Mouse (Mus musculus): ENCODE measurements around the gene Rsg1. TPM values are rescaled to one million over a fixed set of nuclear protein-coding genes. Genes with fewer than 3 reads are reported as not detected.
A peak's percentile ranks its signal among the peaks of the same experiment; 100 is the strongest.

Gene Rsg1
- polyA plus RNA-seq, 1 experiment: 2.9 TPM

- Histone ChIP-seq H3K4me3 (ENCODE audit: control insufficient read depth, low read depth, low read length) (no peak overlapping the region), H3K4me1 (ENCODE audit: control insufficient read depth, insufficient read depth, low read length) (no peaks in the 10 kb centered on the region; the same call in 1 of the 2 replicates), H3K27me3 (ENCODE audit: control insufficient read depth, insufficient read depth, low read length) (no peaks in the 10 kb centered on the region), H3K36me3 (ENCODE audit: control insufficient read depth, insufficient read depth, low read length) (no peaks in the 10 kb centered on the region), H3K27ac (ENCODE audit: control insufficient read depth, insufficient read depth, low read depth, low read length) (no peak overlapping the region)
- no peak for TF ChIP-seq POLR2A (IDR thresholded peaks at IDR 0.05; ENCODE audit: control insufficient read depth, low read depth, low read length)
- no peak for TF ChIP-seq CTCF (IDR thresholded peaks at IDR 0.05; ENCODE audit: control insufficient read depth, insufficient read depth, insufficient replicate concordance, low read depth, low read length)
Measured at GRCm38 (mm10) chr4:141259413-141259812, 45.7 kb downstream of the Rsg1 start.

DNA sequence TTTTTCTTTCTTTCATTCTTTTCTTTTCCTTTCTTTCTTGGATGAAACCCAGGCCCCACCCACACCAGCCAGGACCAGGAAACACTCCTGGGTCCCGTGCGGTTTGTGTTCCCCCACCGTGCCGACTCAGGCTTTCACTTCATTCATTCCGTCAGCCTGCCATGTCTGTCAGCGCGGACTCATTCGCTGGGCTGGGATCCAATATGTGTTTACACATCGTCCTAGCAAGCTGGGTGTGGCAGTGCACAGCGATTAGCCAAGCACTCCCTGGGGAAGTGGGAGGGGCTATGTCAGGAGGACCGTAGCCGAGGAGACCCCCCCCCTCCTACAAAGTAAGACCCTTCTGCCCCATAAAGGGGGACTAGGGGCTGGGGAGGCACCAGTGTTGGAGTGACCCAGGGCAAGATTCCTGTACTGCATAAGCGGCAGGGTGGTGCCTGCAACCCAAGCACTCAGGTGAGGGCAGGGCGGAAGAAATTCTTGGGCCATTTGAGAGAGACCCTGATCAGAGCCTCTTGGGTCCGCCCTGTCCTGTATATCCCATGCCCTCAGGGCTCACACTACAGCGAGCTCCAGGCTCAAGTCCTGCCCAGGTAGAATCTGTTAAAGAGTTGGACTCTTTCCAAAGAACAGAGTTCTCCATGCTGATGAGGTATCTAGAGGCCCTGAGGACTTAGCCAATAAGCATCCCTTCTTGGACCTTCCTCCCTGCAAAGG lies 46.4 kb downstream of the Rsg1 start:
- H3K4me1 ChIP-seq (ENCODE audit: control insufficient read depth, insufficient read depth, low read length): no peaks in the 10 kb centered on the region; the same call in 1 of the 2 replicates
- H3K27ac ChIP-seq (ENCODE audit: control insufficient read depth, insufficient read depth, low read depth, low read length): no peak overlapping the region
- TF ChIP-seq CTCF (IDR thresholded peaks at IDR 0.05; ENCODE audit: control insufficient read depth, insufficient read depth, insufficient replicate concordance, low read depth, low read length): no peak
- TF ChIP-seq POLR2A (IDR thresholded peaks at IDR 0.05; ENCODE audit: control insufficient read depth, low read depth, low read length): no peak
- no peak overlapping the region for H3K4me3 ChIP-seq (ENCODE audit: control insufficient read depth, low read depth, low read length)
- H3K36me3 ChIP-seq (ENCODE audit: control insufficient read depth, insufficient read depth, low read length): no peaks in the 10 kb centered on the region
- H3K27me3 ChIP-seq (ENCODE audit: control insufficient read depth, insufficient read depth, low read length): no peaks in the 10 kb centered on the region

DNA sequence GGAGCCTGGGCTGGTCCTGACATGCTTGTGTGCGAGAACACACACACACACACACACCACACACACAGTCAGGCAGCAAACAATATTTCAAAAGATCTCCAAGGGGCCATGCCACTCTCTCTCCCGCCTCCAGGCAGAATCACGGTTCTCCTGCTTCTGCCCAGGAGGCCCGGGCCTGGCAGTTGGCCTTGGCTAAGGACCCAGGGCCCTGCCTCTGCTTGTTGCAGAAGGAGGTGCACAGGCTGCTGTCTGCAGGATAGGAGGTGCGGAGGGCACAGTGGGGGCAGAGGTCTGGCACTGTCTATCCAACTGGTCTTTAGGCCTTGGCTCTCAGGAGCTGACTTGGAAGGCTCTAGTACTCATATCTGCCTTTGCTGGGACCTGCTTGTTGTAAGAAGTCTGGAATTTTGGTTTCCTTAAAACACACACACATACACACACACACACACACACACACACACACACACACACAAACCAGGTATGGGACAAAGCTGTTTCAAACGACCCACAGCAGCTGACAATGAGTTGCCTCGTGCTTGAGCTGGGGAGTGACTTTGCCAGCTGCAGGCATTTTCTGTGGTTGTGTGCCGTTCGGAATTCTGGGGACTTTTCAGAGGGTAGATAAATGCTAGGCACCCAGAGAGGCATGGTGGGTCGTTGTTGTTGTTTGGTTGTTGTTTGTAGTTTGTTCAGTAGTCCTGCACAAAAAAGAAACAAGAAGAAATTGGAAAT lies 49.3 kb downstream of the Rsg1 start:
- peaks cover 2% of the 10 kb centered on the region for H3K4me1 ChIP-seq (ENCODE audit: control insufficient read depth, insufficient read depth, low read length)
- no peaks in the 10 kb centered on the region for H3K27me3 ChIP-seq (ENCODE audit: control insufficient read depth, insufficient read depth, low read length)
- H3K36me3 ChIP-seq (ENCODE audit: control insufficient read depth, insufficient read depth, low read length): no peaks in the 10 kb centered on the region
- TF ChIP-seq POLR2A (IDR thresholded peaks at IDR 0.05; ENCODE audit: control insufficient read depth, low read depth, low read length): no peak
- no peak for TF ChIP-seq CTCF (IDR thresholded peaks at IDR 0.05; ENCODE audit: control insufficient read depth, insufficient read depth, insufficient replicate concordance, low read depth, low read length)
- H3K4me3 ChIP-seq (ENCODE audit: control insufficient read depth, low read depth, low read length): no peak overlapping the region
- H3K27ac ChIP-seq (ENCODE audit: control insufficient read depth, insufficient read depth, low read depth, low read length): no peak overlapping the region

GRCm38 (mm10) chr4:141265979-141266637 lies 52.4 kb downstream of the Rsg1 start:
- TF ChIP-seq CTCF (IDR thresholded peaks at IDR 0.05; ENCODE audit: control insufficient read depth, insufficient read depth, insufficient replicate concordance, low read depth, low read length) (peak; percentile 68; the same call in 1 of the 2 replicates), POLR2A (IDR thresholded peaks at IDR 0.05; ENCODE audit: control insufficient read depth, low read depth, low read length) (no peak)
- no peaks in the 10 kb centered on the region for H3K36me3 ChIP-seq (ENCODE audit: control insufficient read depth, insufficient read depth, low read length)
- no peak overlapping the region for H3K27ac ChIP-seq (ENCODE audit: control insufficient read depth, insufficient read depth, low read depth, low read length)
- H3K4me1 ChIP-seq (ENCODE audit: control insufficient read depth, insufficient read depth, low read length): peaks cover 2% of the 10 kb centered on the region
- H3K27me3 ChIP-seq (ENCODE audit: control insufficient read depth, insufficient read depth, low read length): no peaks in the 10 kb centered on the region
- H3K4me3 ChIP-seq (ENCODE audit: control insufficient read depth, low read depth, low read length): no peak overlapping the region

GRCm38 (mm10) chr4:141267250-141267649 lies 53.5 kb downstream of the Rsg1 start:
- H3K27ac ChIP-seq (ENCODE audit: control insufficient read depth, insufficient read depth, low read depth, low read length): no peak overlapping the region
- H3K27me3 ChIP-seq (ENCODE audit: control insufficient read depth, insufficient read depth, low read length): no peaks in the 10 kb centered on the region
- peaks cover 2% of the 10 kb centered on the region for H3K4me1 ChIP-seq (ENCODE audit: control insufficient read depth, insufficient read depth, low read length)
- no peak for TF ChIP-seq CTCF (IDR thresholded peaks at IDR 0.05; ENCODE audit: control insufficient read depth, insufficient read depth, insufficient replicate concordance, low read depth, low read length)
- TF ChIP-seq POLR2A (IDR thresholded peaks at IDR 0.05; ENCODE audit: control insufficient read depth, low read depth, low read length): no peak
- H3K36me3 ChIP-seq (ENCODE audit: control insufficient read depth, insufficient read depth, low read length): no peaks in the 10 kb centered on the region
- no peak overlapping the region for H3K4me3 ChIP-seq (ENCODE audit: control insufficient read depth, low read depth, low read length)

DNA sequence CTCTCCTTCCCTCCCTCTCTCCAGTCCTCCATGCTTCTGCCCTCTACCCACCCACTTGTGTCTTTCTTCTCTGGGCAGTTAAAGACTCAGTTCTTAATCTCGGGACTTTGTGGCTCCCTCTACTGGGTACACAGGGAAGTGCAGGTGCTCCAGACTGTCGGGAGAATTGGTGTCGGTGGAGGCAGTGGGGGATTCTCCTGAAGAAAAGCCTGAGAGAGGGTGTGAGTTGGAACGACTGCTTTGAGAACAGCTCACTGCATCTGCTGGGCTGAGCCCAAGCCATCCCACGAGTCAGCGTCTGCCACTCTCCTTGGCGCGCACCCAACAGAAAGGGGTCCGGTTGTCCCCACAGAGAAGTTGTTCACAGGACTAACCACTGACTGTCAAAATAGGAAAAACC lies 54.1 kb downstream of the Rsg1 start:
- H3K27ac ChIP-seq (ENCODE audit: control insufficient read depth, insufficient read depth, low read depth, low read length): no peak overlapping the region
- no peaks in the 10 kb centered on the region for H3K36me3 ChIP-seq (ENCODE audit: control insufficient read depth, insufficient read depth, low read length)
- peaks cover 3% of the 10 kb centered on the region for H3K4me1 ChIP-seq (ENCODE audit: control insufficient read depth, insufficient read depth, low read length)
- no peak overlapping the region for H3K4me3 ChIP-seq (ENCODE audit: control insufficient read depth, low read depth, low read length)
- H3K27me3 ChIP-seq (ENCODE audit: control insufficient read depth, insufficient read depth, low read length): no peaks in the 10 kb centered on the region
- TF ChIP-seq CTCF (IDR thresholded peaks at IDR 0.05; ENCODE audit: control insufficient read depth, insufficient read depth, insufficient replicate concordance, low read depth, low read length) (peak; percentile 81), POLR2A (IDR thresholded peaks at IDR 0.05; ENCODE audit: control insufficient read depth, low read depth, low read length) (no peak)

DNA sequence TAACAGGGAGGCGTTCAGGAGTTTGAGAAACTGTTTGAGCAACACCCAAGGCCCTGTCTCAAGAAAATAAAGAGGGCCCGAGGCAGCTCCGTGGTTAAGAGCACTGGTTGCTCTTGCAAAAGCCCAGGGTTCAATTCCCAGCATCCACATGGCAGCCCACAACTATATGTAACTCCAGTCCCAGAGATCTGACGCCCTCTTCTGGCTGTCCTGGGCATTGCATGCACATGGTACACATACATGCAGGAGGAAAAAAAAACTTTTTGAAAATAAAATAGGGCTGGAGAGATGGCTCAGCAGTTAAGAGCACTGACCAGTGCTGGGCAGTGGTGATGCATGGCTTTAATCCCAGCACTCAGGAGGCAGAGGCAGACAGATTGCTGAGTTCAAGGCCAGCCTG lies 54.6 kb downstream of the Rsg1 start:
- peaks cover 7% of the 10 kb centered on the region for H3K4me1 ChIP-seq (ENCODE audit: control insufficient read depth, insufficient read depth, low read length)
- peak; percentile 71; the same call in 1 of the 2 replicates for TF ChIP-seq CTCF (IDR thresholded peaks at IDR 0.05; ENCODE audit: control insufficient read depth, insufficient read depth, insufficient replicate concordance, low read depth, low read length)
- TF ChIP-seq POLR2A (IDR thresholded peaks at IDR 0.05; ENCODE audit: control insufficient read depth, low read depth, low read length): no peak
- no peaks in the 10 kb centered on the region for H3K36me3 ChIP-seq (ENCODE audit: control insufficient read depth, insufficient read depth, low read length)
- H3K27ac ChIP-seq (ENCODE audit: control insufficient read depth, insufficient read depth, low read depth, low read length): no peak overlapping the region
- no peaks in the 10 kb centered on the region for H3K27me3 ChIP-seq (ENCODE audit: control insufficient read depth, insufficient read depth, low read length)
- H3K4me3 ChIP-seq (ENCODE audit: control insufficient read depth, low read depth, low read length): no peak overlapping the region
